Mouse (Mus musculus) thymus, adult 18-20 months (tissue): ENCODE measurements around the gene Hopx.

Experiments used
- DNase-seq, 2 experiments: peaks; one replicate each; pipeline ENCODE4 v3.0.0; 2022; ENCODE audit warnings: mixed read lengths in 2 of 2

The Hopx gene

GRCm38 (mm10) chr5:77131879-77132278, 17.0 kb upstream of the Hopx start:
- no peak for DNase-seq

DNA sequence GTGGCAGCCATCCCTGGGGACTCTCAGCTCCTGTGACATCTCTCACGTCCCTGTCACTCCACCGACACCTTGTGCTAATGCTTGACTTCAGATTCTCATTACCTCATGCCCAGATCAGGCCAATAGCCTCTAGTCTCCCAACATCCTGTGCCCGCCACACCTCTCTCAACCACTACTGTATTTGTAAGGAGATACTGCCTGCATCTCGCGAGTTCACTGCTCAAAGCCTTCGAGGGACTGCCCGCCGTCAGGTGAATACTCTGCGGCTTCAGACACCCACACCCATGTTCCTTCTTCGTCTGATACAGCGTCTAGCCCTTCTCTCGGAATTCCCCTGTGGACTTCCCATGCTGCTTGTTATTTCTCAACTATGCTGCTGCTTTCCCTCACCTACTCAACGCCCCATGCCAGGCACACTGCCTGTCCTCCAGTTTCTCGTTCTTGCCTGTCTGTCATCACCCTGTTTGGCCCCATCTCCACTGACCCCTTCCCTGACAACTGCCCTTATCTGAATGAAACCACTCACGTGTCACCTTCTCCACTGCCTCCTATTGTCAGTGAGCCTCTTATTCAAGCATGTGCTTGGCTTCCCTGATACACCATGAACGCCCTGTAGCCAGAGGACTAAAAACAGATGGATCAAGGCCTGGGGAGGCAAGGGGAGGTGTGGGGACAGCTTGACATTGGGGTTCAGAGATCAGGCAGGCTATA, 15.5 kb upstream of the Hopx start:
- DNase-seq, result no peak

- no peak for DNase-seq
Observed at GRCm38 (mm10) chr5:77129907-77130306, 15.0 kb upstream of the Hopx start.

DNA sequence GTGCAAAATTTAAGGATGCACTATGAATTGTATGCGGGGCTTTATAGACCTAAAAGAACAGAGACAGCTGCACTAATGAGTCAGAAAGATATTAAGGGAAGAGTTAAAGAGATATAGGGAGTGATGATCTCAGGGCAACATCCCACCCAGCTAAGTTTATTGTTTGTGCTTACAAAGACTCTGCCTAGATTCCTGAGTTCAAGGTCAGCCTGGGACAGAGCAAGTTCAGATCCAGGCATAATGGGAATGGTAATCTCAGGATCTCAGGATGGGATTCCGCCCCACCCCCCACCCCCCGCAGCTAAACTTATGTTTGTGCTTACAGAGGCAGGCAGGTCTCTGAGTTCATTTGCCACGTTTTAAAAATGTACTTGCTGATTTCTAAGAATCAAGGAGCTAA, 13.9 kb upstream of the Hopx start:
- DNase-seq, result no peak

- DNase-seq, result no peak
Observed at GRCm38 (mm10) chr5:77126415-77126968, 11.6 kb upstream of the Hopx start.

GRCm38 (mm10) chr5:77124817-77125283, 9.9 kb upstream of the Hopx start:
- no peak for DNase-seq

- DNase-seq, result no peak
Observed at GRCm38 (mm10) chr5:77124165-77124564, 9.2 kb upstream of the Hopx start.

DNA sequence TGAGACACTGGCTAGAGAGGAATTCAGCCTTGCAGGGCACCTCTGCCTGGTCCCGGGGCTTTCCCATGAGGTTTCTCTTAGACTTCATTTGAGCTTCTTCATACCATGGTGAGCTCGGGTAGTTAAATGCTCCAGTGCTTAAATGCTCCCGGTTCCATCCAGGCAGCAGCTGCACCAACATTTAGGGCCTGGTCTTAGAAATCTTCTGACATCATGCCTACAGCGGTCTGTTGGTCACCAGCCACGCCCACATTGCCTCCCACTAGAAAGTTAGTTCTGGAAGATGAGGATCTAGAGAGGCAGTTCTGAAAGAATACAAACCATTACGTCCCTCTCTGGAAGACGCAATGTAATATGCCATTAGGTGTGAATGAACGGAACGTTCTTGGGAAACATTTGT, 8.7 kb upstream of the Hopx start:
- DNase-seq, result no peak

DNA sequence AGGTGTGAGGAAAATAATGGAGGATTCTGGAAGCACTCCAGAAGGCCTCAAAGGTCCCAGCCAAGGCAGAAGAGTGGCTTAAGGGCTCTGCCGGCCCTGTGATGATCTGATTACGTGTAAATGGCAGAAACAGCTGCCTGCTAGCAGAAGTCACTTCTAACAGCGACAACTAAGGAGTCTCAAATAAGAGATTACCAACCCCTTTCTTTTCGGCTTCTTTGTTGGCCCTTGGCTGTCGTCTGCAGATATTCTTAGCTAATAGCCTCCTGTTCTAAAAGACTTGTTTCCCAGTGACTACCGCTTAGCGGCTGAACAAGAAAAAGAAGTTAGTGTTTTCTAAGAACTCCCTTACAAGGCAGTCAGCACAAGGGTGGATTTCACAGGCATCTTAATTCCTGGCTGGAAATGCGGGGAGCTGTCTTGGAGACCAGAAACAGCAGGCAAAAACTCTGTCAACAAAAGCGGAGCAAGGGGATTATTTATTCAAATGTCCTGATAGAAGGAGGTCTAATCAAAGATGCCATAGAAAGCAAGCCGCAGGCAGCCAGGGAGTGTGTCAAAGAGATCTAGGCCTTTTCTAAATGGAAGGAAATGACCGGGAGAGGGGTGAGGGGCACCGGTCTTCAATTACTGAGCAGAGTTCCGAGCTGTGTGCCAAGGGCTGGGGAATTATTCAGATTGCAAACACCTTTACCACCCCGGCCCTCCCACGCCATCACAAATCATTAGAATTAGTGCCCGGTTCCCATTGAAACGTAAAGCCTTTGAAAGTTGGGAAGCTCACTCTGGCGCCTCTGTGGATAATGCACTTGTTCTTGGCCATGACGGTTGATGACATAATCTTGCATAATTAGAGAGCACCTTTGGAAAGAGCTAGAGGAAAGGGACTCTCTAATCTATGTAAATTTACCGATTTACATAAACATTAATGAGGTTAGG, 7.6 kb upstream of the Hopx start:
- DNase-seq, result no peak

- no peak for DNase-seq
Observed at GRCm38 (mm10) chr5:77120701-77121100, 5.8 kb upstream of the Hopx start.

DNA sequence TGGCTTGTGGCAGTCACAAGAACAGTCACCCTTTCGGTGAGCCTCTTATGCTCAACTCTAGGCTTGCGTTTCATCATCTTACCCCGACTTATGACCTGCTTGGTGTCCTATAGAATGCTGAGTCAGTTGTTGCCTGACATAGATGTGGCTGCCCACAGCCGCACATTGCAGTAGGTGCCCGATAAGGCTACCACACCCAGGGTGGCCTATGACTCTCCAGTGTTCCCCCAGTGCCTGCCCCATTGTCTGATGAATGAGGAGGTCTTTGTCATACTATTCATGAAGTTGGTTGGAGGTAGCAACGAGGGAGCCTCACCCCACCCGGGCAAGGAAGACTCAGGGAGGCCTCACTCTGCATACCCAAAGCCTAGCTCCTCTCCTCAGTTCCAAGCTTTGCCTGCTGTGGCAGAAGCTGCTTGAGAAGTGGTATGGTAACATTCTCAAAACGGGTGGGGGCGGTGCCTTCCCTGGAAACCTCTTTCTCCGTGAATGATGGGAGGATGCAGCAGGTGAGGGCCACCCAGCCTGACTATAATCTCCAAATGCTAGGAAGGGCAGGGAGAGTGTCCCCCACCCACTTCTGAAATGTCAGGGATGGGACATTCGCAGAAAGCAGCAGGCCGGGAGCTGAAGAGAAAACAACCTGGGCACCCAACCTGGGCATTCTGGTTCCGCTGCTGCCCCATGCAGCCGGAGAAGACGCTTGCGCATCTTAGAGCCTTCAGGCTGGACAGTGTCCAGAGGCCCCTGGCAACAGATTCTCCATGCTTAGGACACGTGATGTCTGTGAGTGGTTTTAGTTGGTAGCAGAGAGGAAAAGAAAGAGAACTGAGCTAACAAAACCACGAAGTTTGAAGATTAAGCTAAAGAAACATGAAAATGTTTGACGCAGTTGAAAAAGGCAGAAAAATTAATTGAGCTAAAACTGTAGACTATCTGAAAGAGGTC, 4.8 kb upstream of the Hopx start:
- DNase-seq, result no peak

DNA sequence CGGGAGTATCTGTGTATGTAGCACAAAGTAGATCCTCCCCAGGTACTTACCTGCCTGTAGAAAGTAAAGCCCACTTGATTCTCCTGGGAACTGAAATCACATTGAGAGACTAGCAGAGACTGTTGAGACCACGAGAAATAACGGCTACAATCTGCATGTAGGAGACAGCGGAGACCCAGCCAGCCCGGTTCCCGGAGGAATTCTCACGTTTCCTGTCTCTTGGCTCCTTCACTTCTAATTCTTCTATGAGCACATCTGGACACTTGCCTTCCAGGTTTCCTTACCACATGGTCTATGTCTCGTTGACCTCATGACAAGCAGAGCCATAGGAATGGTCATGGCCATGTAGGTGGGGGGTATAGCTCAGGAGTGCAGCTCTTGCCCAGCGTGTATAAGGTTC, 811 bp upstream of the Hopx start:
- no peak for DNase-seq

- DNase-seq, result no peak
Observed at GRCm38 (mm10) chr5:77113773-77114172, 1.1 kb downstream of the Hopx start.

- DNase-seq, result no peak
Observed at GRCm38 (mm10) chr5:77112066-77112465, 2.9 kb downstream of the Hopx start.

GRCm38 (mm10) chr5:77109814-77110213, 5.1 kb downstream of the Hopx start:
- DNase-seq, result no peak

- DNase-seq, result no peak
Observed at GRCm38 (mm10) chr5:77108806-77109205, 6.1 kb downstream of the Hopx start.

- no peak for DNase-seq
Observed at GRCm38 (mm10) chr5:77107146-77107822, 7.6 kb downstream of the Hopx start.

- DNase-seq, result no peak
Observed at GRCm38 (mm10) chr5:77102522-77103365, 12.2 kb downstream of the Hopx start.

DNA sequence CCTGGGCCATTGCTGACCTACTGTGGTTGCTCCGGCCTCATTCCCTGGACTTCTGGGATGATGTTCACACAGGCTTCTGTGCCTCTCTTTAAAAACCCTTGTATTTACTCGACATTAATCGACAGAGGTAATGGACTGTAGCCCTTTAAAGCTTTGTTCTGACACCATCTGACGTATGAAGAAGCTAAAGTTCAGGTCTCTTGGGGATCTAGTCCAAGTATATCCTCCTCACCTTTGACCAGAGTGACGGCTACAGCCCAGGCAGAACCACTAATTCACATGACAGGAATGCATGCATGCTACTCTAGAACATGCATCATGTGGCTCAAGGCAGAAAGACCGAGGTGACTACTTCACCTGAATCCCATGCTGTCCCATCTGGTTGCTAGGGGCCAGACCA, 14.2 kb downstream of the Hopx start:
- DNase-seq, result no peak

GRCm38 (mm10) chr5:77099997-77100380, 14.9 kb downstream of the Hopx start:
- DNase-seq, result no peak
